Mouse (Mus musculus) cerebellum, adult 2 months (tissue): ENCODE data around the gene Msx2. TPM values are rescaled to one million over a fixed set of nuclear protein-coding genes. Genes with fewer than 3 reads are reported as not detected.

Source experiments
- DNase-seq, 2 experiments: peaks; one replicate each; pipeline ENCODE4 v3.0.0; 2021
- H3K27ac ChIP-seq: fragments of 200-500 bp; 2 replicates; pipeline ENCODE4 v1.5.1; 2012; ENCODE audit warnings: low read length, control low read depth, inconsistent platforms; ENCODE audit not compliant: insufficient read depth
- H3K27me3 ChIP-seq: fragments of 200-500 bp; 2 replicates; pipeline ENCODE4 v1.6.1; 2012; ENCODE audit warnings: inconsistent platforms, mild to moderate bottlenecking, low read length, moderate library complexity; ENCODE audit not compliant: control insufficient read depth, insufficient read depth
- H3K4me1 ChIP-seq: fragments of 200-500 bp; 2 replicates; pipeline ENCODE4 v1.6.1; 2011; ENCODE audit warnings: low read length; ENCODE audit not compliant: control insufficient read depth, insufficient read depth
- H3K4me3 ChIP-seq: fragments of 200-500 bp; replicated peaks from 2 replicates; pipeline ENCODE3; 2011; ENCODE audit warnings: mild to moderate bottlenecking, low read depth, low read length, control low read depth; ENCODE audit not compliant: insufficient read depth
- CTCF ChIP-seq: fragments of 200-500 bp; IDR thresholded peaks from 2 replicates; pipeline ENCODE4 v1.5.1; 2011; ENCODE audit warnings: low read depth, mild to moderate bottlenecking, control low read depth, low read length, moderate library complexity, borderline replicate concordance; ENCODE audit not compliant: insufficient read depth
- POLR2A ChIP-seq: fragments of 200-500 bp; IDR thresholded peaks from 2 replicates; pipeline ENCODE4 v1.6.1; 2011; ENCODE audit warnings: low read length, control low read depth, borderline replicate concordance; ENCODE audit not compliant: insufficient read depth
- WGBS: fragments of 180-500 bp; shearing (Covaris S2); methylation state at CpG from one replicate; pipeline ENCODE4 v1.1.7; 2018; 5-methylcytosine and 5-hydroxymethylcytosine counted together
- polyA plus RNA-seq: library from polyadenylated mRNA; depleted of rRNA; stranded (reverse); fragments of >200 nt; gene quantifications from 2 replicates; pipeline ENCODE4 v1.2.3, GENCODE M21; 2012

The Msx2 gene
- polyA plus RNA-seq, 1 experiment, result 6.0 TPM

DNA sequence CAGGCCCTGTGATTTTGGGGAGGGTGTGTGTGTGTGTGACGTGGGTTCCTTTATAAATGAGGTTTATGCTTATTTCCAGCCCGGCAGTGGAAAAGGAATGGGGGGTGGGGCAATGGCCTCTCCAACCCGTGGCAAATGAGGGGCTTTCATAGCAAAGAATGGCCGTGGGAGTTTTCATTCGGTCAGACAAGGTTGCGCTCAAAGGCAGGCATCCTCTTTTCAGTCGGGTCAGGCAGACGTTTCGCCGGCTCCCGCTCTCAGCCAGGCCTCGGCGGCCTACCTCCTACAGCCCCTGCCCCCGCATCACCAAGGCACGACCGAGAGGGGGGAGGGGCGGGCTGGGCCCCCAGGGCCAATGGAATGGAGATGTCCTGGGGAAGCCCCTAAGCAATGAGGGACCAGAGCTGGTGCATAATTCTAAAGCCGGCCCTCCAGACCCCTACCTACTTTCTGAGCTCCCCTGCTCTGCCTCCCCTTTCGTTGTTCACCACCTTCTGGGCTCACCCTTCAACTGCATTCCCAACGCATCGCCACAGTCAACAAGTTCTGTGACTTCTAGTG is 8.4 kb downstream of the Msx2 start:
- Histone ChIP-seq H3K4me3 (no peak overlapping the region), H3K4me1 (no peaks in the 10 kb centered on the region), H3K27ac (0 out of 2 replicates have a peak overlapping the region, but pooled peaks have one; percentile 8), H3K27me3 (peaks cover 5% of the 10 kb centered on the region; the same call in 1 of the 2 replicates)
- no peak for DNase-seq
- no peak for TF ChIP-seq POLR2A
- no peak for TF ChIP-seq CTCF
- 8% methylated on average over 21 of the region's 21 CpGs for WGBS

DNA sequence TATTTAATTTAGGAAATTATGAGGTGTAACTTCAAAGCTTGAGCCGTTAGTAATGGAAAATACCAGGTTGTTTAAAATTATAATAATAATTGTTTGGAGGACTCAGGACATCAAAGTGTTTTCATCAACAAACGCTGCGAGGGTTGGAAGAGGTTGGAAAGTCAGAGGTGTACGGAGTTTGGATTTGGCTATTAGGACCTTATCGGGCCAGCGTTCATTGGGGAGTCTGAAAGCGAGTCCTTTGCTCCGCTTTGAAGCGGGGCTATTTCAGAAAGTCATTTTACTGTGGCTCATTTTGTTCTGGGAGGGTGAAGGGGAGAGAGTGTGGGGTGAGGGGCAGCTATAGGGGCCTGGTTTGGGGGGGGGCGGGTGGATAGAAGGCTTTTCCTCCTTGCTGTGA is 8.9 kb downstream of the Msx2 start:
- H3K27ac ChIP-seq, result no peak overlapping the region
- no peak for TF ChIP-seq CTCF
- TF ChIP-seq POLR2A, result no peak
- DNase-seq, result no peak
- 35% methylated on average over 10 of the region's 10 CpGs for WGBS
- no peak overlapping the region for H3K4me3 ChIP-seq
- H3K27me3 ChIP-seq, result peaks cover 5% of the 10 kb centered on the region; the same call in 1 of the 2 replicates
- no peaks in the 10 kb centered on the region for H3K4me1 ChIP-seq

- H3K27ac ChIP-seq, result no peak overlapping the region
- H3K4me1 ChIP-seq, result no peaks in the 10 kb centered on the region
- TF ChIP-seq CTCF, result no peak
- TF ChIP-seq POLR2A, result no peak
- 5% methylated on average over 7 of the region's 7 CpGs for WGBS
- no peak overlapping the region for H3K4me3 ChIP-seq
- H3K27me3 ChIP-seq, result peaks cover 5% of the 10 kb centered on the region; the same call in 1 of the 2 replicates
- no peak for DNase-seq
These were observed 9.8 kb downstream of the Msx2 start for GRCm38 (mm10) chr13:53463037-53463436.

DNA sequence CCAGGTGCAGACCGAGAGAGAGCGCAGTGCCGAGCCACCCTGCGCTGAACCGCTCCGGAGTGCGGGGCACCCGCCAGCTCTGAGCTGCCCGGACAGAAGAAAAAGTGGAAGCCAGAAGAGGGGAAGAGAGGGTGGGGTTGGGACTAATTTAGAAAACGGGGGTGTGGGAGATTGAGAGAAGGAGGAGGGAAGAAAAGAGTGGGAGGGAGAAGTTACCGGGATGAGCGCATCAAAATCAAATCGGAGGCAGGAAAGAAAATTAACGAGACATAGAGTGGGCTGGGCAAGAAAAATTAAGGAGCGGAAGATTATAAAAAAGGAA is 10.3 kb downstream of the Msx2 start:
- no peak for DNase-seq
- WGBS, result 2% methylated on average over 15 of the region's 15 CpGs
- Histone ChIP-seq H3K4me1 (no peaks in the 10 kb centered on the region), H3K4me3 (no peak overlapping the region), H3K27me3 (peaks cover 5% of the 10 kb centered on the region; the same call in 1 of the 2 replicates), H3K27ac (no peak overlapping the region)
- TF ChIP-seq POLR2A, result no peak
- TF ChIP-seq CTCF, result no peak

- 1% methylated on average over 51 of the region's 51 CpGs for WGBS
- no peak for DNase-seq
- TF ChIP-seq CTCF (peak; percentile 42; the same call in 1 of the 2 replicates), POLR2A (no peak)
- Histone ChIP-seq H3K27ac (no peak overlapping the region), H3K4me3 (peak overlapping the region; percentile 11), H3K27me3 (peaks cover 5% of the 10 kb centered on the region; the same call in 1 of the 2 replicates), H3K4me1 (no peaks in the 10 kb centered on the region)
These were observed 10.8 kb downstream of the Msx2 start for GRCm38 (mm10) chr13:53461855-53462648.

GRCm38 (mm10) chr13:53461346-53461745 is 11.5 kb downstream of the Msx2 start:
- Histone ChIP-seq H3K27me3 (peaks cover 5% of the 10 kb centered on the region; the same call in 1 of the 2 replicates), H3K4me1 (no peaks in the 10 kb centered on the region), H3K4me3 (no peak overlapping the region), H3K27ac (no peak overlapping the region)
- DNase-seq, result no peak
- WGBS, result 65% methylated on average over 2 of the region's 2 CpGs
- TF ChIP-seq POLR2A (no peak), CTCF (no peak)

DNA sequence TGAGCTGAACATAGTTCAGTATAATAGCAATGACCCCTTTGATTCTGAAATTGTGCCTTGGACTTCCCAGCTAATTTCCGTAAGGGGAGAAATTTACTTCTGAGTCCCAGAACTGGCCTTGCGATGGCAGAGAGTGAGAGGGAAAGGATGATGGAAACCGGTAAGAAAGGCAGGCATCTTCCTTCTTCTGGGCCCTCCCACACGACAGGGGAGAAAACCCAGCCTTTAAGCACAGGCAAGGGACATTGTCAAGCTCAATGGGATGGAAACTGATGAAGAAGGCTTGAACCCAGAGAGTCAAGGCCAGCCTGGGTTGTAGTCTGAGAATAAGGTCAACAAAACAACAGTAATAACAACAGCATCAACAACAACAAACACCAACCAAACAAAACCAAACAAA is 14.1 kb downstream of the Msx2 start:
- H3K4me3 ChIP-seq, result no peak overlapping the region
- peaks cover 5% of the 10 kb centered on the region; the same call in 1 of the 2 replicates for H3K27me3 ChIP-seq
- 68% methylated on average over 4 of the region's 4 CpGs for WGBS
- DNase-seq, result no peak
- no peaks in the 10 kb centered on the region for H3K4me1 ChIP-seq
- no peak overlapping the region for H3K27ac ChIP-seq
- TF ChIP-seq POLR2A (no peak), CTCF (no peak)
